Mouse (Mus musculus): ENCODE measurements at regions not wholly inside any gene's neighbourhood (a gene's known extent, or its start where the extent isn't known, plus 50 kb on each side); places are given as distances from the start of the nearest gene placed in this dataset.

DNA sequence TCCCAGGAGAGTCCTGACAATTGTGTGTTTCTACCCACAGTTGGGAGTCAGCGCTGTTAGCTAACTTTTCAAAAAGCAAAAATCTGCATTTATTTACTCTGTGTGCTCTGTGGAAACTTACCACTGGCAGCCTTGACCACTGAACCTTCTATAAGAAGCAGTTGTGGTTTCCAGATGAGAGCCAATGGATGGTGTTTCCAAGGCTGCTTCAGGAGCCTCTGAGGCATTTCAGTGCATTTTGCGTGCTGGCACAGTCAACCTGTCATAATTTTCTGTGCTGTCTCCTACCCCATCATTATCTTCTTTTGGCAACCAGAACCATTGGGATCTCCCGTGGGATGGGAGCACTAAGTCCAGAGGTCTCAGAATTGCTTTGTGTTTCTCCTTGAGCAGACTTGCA lies 60.3 kb downstream of the 4930544G11Rik start:
- DNase-seq: no peak

DNA sequence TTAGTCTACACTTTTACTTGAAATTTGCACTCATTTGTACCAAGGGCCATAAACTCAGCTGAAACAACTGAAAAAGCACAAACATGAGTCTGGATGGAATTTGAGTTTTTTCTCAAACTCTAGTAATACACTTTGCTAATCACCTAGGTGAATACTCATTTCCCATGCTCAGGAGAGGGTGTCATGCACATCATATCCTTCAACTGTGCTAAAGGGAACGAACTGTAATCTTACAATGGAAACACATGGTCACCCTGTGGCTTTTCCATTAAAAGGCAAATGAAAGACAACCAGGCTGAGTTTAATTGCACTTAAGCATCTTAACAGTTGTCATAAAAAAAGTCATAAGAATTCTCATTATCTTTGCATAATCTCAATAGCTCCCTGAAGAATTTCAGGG lies 71.1 kb downstream of the 4930544G11Rik start:
- DNase-seq: no peak

DNA sequence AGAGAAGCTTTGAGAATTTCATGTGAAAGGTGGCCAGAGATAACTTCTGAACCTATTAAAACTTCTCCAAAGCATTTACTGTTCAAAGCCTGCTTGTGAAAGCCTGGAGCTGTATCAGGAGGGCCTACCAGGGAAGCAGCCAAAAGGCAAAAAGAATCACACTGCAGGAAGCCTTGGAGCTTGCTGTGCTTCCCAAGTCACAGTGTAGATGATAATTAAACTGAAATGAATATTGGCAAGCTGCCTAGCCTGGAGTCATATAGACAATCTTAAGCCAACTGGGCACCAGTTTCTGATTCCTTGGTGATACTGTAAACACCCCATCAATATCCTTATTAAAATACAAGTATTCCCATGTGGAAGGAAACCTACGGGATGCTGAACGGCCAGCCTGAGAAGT lies 84.4 kb downstream of the 4930544G11Rik start:
- DNase-seq: peak; percentile 2 to 6

DNA sequence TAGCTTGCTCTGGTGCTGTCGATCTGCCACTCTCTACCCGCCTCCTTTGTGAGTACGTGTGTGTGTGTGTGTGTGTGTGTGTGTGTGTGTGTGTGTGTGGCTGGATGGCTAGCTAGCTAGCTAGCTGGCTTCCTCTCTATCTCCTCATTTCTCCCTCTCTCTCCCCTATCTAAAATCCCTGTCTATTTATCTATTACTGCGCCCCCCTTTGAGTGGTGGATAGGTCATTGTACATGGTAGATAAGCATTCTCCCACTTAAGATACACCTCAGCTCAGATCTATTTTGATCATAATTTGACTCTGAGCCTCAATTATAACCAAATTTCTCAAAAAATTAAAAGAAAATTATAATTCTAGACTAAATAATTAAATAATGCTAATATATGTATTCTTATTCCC lies 99.4 kb downstream of the 4930544G11Rik start:
- no peak for DNase-seq

DNA sequence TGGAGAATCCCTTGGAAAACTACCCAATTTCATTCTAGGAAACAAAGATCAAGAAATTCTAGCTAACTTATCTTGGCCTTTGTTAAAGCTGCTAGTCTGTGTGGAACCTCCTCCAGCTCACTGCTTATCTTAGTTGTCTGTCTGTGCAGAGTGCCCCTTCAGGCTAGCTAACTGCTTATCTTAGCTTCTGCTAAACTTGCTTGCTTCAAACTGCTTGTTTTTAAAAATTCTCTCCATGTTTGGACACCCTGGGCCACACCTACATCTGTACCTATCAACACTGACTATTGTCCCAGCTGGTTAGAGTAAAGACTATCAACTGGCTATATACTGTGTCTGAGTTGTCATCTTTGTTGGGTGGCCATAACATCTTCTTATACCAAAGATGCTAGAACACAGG lies 100.0 kb downstream of the 4930544G11Rik start:
- no peak for DNase-seq

DNA sequence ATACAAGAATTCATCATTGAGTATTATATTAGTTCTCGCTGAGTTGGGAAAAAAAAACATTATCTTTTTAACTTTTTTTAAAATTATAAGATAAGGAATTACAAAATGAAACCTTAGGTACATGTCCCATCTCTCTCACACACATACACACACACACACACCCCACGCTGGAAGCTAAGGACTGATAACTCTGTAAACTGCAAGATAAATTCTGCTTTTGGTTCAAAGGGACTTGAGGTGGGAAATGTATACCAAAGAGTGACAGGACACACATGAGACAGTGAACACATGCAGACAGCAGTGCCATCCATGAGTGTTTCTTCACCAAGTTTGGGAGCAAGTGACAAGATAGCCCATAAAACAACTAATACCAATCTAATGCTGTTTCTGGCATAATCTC lies 100.8 kb downstream of the 4930544G11Rik start:
- no peak for DNase-seq

DNA sequence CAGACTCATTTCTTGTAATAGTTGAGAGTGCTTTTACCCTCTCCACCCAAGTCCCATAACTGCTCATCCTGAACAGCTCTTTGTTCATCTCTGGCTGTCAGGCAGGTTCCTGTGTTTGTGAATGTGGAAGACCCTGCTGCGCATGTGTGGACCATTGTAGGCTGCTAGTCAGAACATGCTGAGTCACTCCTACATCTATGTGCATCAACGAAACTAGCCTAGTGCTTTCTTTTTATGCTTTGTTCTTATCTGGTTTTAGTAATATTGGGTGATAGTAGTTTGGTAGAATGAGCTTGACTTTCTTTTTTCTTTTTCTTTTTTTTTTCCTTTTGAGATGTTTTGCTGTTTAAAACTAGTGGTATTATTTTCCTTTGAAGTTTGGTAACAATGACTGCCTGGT lies 116.5 kb downstream of the 4930544G11Rik start:
- no peak for DNase-seq

DNA sequence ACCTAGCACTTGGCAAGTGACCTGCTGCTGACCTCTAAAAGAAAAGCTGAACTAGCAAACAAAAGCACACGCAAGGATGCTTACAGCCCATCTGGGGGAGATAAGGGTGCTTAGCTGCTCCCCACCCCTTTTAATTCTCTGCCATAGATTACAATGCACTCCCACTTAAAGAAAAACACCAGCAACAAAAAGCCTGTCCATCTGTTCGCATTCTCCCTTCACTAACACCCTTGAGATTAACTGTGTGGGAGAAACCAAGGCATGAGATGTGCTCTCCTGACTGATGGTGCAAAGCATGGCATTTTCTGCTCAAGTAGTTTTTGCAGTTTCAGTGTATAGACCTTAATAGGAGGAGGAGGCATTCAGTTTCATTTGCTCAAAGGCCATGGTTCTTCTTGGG lies 125.0 kb downstream of the 4930544G11Rik start:
- no peak for DNase-seq

DNA sequence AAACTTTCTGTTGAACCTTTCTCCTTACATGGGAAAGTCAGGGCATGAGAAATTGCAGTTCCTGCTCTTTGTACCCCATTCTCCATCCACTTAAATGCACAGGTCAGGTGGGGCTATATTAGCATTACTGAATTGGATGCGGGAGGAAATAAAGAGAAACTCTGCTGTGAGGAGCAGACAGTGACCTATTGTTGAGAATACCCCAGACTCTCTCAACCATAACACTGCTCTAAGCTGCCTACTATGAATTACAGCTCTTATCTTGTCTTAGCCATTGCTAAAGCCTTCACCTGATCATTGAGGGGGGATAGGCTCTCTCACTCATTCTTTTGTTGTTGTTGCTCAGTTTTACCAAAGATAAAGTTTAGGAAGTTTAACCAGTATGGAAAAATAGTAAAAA lies 126.4 kb downstream of the 4930544G11Rik start:
- DNase-seq: no peak

DNA sequence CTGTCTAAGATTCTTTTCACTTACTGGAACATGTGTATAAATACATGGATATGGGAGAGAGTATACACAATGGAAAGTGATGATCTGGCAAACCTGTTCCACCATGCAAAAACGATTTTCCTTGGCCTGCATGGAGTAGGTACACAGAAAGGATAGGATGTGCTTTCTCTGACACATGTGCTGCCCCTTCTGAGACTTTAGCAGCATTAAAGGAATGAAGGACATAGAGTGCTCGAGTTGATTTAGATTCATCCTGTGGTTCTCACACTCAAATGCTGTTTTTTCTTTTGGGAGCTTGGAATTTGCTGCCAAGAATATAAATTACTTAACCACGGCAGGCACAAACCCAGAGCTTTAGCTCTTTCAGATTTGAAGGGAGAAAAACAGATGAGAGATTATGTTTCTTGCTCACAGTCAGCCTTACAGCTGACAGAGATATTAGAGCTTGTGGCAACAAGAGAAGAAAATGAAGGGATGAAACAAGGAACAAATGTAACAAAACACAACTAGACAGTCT lies 149.2 kb downstream of the 4930544G11Rik start:
- DNase-seq: no peak

DNA sequence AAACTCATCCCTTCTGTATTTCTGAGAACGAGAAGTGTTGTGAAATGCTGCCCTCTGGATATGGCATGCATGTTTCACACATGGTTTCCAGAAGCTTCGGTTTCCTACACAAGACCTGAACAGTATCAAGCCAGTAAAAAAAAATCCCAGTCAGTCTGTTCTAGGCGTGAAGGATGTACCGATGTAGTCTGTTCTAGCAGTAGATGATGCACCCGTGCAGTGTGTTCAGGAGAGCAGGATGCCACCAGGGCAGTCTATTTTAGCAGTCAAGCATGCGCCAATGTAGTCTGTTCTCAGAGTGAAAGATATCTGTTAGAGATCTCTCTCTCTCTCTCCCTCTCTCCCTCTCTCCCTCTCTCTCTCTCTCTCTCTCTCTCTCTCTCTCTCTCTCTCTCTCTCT lies 162.0 kb downstream of the 4930544G11Rik start:
- DNase-seq: no peak

DNA sequence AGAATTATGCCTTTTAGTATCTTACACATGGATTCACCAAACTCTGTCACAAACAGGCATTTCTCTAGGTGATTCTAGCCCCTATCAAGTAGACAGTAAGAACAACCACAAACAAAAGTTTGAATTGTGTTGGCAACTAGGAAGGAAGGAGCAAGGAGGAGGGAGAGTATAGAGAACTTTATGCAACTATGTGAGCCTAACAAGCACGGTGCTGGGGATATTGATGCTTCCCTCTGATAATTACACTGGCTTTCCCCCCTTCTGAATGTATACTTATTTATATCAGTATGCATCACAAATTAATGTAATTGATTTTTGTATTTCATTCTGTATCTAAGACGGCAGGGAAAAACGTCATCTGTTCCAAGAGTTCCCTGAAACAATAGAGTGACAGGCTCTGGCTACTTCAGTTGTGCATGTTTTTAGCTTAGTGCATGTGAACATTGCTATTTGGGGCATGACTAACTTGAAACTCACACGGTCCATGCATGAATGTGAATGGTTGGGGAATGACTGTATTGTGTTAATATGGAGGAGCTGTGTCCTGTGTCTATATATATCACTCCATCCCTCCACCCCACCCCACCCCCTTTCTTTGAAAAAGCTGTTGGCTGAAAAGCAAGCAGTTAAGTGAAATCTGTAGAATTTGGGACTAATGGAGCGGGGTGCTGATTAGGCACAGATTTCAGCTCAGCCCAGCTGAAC lies 169.2 kb downstream of the 4930544G11Rik start:
- no peak for DNase-seq

DNA sequence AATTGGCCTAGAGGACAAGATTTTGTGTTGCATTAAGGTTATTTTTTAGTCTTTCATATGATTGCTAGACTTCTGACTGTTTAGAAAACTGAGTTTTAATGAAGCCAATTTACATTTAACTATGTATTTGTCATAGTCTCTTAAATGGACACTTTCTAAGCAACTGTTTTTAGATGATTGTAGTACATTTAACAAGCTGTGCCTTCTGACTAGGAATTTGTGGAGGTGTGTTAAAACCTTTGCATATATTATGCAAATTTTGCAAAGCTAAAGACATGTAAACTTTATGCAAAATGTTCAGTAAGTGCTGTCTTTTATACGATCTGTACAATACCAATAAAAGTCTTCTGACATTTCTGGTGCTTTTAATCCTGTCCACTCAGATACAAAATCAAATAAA lies 171.9 kb downstream of the 4930544G11Rik start:
- no peak for DNase-seq

DNA sequence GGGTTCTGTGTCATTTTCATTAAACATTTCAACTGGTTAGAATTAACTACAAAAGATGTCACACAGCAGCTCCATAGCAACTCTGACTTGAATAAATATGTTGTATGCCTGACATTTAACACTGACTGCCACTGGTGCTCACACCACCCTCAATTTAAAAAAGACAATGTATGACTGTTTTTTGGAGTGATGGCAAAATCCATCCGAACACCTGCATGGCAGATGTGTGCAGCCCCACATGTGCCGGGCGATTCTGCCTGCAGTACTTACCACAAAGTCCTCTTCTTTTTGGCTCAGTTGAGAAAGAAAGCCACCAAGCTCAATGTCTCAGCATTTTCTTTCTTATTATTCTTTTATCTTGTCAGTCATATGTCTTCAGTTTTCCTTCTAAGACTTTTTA lies 199.4 kb downstream of the 4930544G11Rik start:
- no peak for DNase-seq

DNA sequence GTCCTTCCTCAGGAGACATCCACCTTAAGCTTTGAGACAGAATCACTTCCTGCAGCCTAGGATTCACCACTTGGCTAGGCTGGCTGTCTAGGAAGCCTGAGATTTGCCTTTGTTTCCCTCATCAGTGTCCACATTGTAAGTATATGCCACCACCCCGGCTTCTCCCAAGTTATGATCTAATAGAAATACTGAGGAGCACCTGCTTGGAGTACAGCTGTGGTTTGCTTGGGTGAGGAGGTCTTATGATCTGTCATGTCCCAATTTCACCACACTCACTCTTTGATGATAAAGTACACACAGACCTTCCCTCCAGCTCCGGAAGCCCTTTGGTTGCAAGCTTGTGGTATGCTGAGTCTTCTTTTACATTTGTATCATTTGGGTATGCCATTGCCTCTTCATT lies 202.4 kb downstream of the 4930544G11Rik start:
- no peak for DNase-seq

DNA sequence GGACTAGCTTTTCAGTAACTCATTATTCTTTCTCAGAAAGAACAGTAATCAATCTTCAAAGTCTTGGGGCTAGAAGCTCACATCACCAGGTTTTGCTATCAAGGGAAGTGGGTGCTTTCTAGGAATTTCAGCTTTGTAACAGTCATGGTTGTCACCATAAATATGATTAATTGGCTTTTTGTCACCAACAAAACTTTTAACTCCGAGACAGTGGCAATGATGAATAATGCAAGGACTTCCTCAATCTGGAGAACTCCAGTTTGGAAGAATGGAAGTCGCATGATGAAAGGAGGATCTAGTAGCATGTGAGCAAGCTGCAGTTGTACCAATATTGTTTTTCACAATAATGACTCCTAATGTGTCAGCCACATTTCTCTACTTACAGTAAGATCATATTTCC lies 208.4 kb downstream of the 4930544G11Rik start:
- no peak for DNase-seq

DNA sequence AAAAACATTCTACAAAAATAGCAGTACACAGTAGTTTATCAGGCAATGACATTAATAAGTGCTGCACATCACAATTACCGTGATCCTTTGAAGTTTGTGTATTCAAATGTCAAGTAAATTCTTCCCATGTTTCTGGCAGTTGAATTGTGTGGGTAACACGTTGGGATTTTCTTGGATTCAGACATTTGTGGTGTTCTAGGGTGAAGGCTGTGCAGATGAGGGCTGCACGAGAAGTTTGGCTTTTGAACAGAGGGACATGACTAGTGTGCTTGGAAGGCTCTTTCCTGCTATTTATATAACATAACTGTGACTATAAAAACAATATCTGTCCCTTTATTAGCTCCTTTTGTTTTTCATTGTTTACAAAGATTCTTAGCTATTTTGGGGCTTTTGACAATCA lies 216.5 kb downstream of the 4930544G11Rik start:
- DNase-seq: no peak

DNA sequence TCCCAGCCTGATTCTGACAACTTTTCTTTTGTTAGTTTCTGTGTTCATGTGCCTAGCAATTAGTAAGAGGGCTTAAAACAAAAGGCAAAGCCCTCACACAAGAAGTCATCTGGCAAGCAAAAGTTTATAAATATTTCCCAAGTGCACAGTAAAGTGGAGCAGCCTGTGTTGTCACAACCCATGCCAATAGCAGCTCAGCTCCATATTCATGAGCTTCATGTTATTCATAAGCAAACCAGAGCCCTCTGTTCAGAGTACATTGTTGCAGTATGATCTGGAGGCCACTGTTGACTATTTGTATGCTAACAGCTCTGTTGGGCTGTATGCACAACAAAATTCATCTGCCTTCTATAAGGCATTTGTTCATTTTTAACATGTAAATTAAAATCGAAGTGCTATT lies 245.6 kb downstream of the 4930544G11Rik start:
- no peak for DNase-seq

DNA sequence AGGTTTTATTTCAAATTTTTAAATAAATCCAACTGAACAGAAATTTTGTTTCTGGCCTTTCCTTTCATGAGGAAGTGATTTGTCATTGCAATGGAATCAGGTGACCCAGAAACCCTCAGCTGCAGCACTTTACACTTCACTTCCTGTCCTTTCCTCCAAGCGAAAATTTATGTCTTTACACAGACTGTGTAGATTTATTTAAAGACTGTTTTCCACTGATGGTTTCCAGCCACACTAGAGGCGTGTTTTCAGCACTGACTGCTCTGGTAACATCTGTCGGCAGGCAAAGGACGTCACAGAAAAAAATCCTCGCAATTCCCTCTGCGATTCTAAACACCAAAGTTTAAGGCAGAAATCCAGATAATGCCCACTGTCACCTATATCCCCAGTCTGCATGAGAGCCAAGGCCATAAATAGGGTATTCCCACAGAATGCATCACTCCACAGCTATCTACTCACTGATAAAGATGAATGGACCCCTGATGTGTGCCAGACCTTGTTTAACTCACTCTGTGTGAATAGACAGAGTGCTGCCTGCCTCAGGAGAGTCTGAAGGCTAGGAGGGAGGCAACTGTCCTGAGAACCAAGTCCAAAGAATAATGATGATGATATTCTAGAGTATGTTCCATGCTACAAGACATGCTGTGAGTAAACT lies 247.9 kb downstream of the 4930544G11Rik start:
- no peak for DNase-seq

DNA sequence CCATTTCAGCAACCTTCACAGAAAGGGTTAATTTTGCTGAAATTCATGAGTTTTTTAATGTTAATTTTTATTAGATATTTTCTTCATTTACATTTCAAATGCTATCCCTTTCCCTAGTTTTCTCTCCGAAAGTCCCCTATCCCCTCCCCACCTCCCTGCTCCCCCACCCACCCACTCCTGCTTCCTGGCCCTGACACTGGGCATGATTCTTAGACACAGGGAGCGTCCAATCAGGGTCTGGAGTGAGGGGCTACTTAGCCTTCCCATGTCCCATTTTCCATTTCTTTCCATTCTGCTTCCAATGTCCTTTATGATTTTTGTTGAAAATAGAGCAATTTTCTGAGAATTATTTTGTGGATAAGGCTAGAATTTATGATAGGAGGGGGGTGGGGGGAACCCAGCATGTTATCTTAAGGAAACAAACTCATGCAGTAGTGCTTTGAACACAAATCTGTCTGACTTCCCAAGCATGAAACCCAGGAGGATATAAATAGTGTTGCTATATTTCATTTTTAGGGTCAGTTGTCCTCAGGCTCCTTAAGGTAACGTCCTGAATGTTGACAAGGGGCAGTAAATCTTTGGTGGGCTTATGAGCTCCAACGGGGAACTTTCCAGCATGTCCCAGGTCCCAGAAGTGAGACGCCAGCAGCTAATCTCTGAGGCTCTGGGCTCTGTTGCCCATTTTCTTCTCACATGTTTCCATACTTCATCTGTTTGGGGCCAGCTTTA lies 254.0 kb downstream of the 4930544G11Rik start:
- no peak for DNase-seq

DNA sequence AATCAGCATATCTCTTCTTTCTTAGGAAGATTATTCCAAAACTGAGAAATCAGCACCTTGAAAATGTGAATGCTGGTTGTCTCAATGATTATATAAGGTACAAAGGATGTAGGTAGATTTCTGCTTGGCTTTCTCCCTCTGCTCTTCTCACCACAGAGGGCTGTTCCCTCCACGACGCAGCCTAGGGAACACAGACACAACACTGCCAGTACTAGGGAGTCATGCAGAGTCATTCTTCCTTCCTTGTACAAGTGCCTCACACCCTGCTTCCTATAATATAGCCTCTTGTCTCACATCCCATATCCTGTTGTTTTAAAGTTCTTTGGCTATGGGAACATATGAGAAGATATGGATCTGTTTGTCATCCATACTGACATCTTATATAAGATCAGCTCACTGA lies 265.1 kb downstream of the 4930544G11Rik start:
- DNase-seq: no peak

DNA sequence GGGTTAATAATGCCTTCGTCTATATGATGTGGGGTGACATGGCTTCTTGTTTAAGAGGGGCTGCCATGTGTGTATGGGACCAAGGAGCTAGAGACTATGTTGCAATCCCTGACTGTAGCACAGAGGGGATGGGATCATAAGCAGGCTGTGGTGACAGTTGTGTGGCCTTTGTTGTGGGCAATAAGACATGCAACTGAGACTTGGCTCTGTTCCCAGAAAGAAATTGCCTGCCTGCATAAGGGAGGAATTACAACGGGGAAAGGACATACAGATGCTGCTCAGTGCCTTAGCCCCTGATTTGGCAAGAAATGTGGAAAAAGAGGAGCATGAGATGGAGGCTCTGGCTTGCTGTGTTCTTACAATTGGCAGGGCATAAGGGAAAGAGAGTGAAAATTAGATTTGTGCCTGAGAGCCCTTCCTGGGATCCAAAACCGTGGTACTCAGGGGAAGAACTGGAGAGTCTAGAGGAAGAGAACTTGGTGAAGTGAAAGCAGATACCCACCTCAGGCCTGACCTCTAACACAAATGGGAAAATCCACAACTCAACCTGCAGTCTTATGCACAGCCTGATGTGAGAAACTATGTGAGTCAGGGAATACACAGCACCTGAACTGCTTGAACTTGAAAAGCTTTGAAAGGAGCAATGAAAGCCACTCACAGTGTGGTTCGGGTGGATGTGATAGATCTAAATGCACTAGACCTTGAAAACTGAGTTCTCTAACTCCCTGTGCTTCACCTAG lies 271.9 kb downstream of the 4930544G11Rik start:
- DNase-seq: no peak

DNA sequence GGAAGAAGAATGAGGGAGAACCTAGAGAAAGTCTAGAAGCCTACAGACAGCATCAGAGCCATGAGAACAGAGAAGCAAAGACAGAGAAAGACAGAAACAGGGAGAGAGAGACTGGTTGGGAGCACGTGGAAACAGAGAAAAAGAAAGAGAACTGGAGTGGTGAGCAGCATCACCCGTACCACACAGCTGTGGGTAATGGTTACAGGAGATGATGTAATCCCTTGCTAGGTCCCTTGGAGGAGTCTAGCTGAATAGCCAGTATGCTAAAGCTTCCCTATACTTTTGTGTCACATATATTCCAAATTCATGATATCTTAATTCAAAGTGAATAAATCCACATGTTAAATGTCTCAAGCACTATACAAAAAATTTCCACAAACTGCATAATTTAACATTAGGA lies 284.0 kb downstream of the 4930544G11Rik start:
- no peak for DNase-seq
